Mouse (Mus musculus) limb, embryonic 14.5 days (tissue): ENCODE data around the gene L2hgdh. TPM values are rescaled to one million over a fixed set of nuclear protein-coding genes. Genes with fewer than 3 reads are reported as not detected.

ENCODE experiments used
- ATAC-seq: fragments of 200-750 bp; cut with Nextera tagmentation; 2 replicates; pipeline ENCODE4 v1.8.0; 2017; ENCODE audit warnings: low read depth, moderate number of reproducible peaks, moderate TSS enrichment; ENCODE audit not compliant: low FRiP score
- DNase-seq: peaks from one replicate; pipeline ENCODE4 v3.0.0-alpha.2; 2015; ENCODE audit warnings: low spot score
- H3K27ac ChIP-seq: fragments of 300-500 bp; sonication (generic); replicated peaks from 2 replicates; pipeline ENCODE4 v1.5.1; 2014; ENCODE audit warnings: low read depth, mild to moderate bottlenecking, low read length, moderate library complexity, mixed read lengths
- H3K27me3 ChIP-seq: fragments of 300-500 bp; sonication (generic); 2 replicates; pipeline ENCODE4 v1.6.1; 2014; ENCODE audit warnings: low read length, mixed read lengths; ENCODE audit not compliant: control insufficient read depth, insufficient read depth
- H3K36me3 ChIP-seq: fragments of 300-500 bp; sonication (generic); 2 replicates; pipeline ENCODE4 v1.6.1; 2014; ENCODE audit warnings: mild to moderate bottlenecking, low read length, moderate library complexity, mixed read lengths; ENCODE audit not compliant: control insufficient read depth, insufficient read depth
- H3K4me1 ChIP-seq: fragments of 300-500 bp; sonication (generic); 2 replicates; pipeline ENCODE4 v1.6.1; 2014; ENCODE audit warnings: antibody characterized with exemption, low read length, mixed read lengths; ENCODE audit not compliant: control insufficient read depth, insufficient read depth
- H3K4me2 ChIP-seq: fragments of 300-500 bp; sonication (generic); replicated peaks from 2 replicates; pipeline ENCODE4 v1.6.1; 2014; ENCODE audit warnings: low read depth, mild to moderate bottlenecking, low read length, moderate library complexity; ENCODE audit not compliant: severe bottlenecking
- H3K4me3 ChIP-seq: fragments of 300-500 bp; sonication (generic); replicated peaks from 2 replicates; pipeline ENCODE4 v1.5.1; 2014; ENCODE audit warnings: low read length
- H3K9ac ChIP-seq: fragments of 300-500 bp; sonication (generic); 2 replicates; pipeline ENCODE4 v1.6.1; 2014; ENCODE audit warnings: mild to moderate bottlenecking, low read depth, low read length, moderate library complexity; ENCODE audit not compliant: severe bottlenecking
- H3K9me3 ChIP-seq: fragments of 300-500 bp; sonication (generic); 2 replicates; pipeline ENCODE4 v1.6.1; 2016; ENCODE audit warnings: low read length; ENCODE audit not compliant: control insufficient read depth
- POLR2A ChIP-seq: fragments of 200-500 bp; IDR thresholded peaks from 2 replicates; pipeline ENCODE4 v1.8.0; 2012; ENCODE audit warnings: inconsistent platforms, mild to moderate bottlenecking, moderate library complexity, borderline replicate concordance; ENCODE audit not compliant: insufficient read depth, insufficient read length; ENCODE audit errors: extremely low read depth
- WGBS: fragments of 180-500 bp; shearing (Covaris S2); extraction: QIAGEN DNeasy Blood & Tissue Kit; methylation state at CpG from one replicate; pipeline ENCODE4 v1.1.7; 2014; 5-methylcytosine and 5-hydroxymethylcytosine counted together
- polyA plus RNA-seq, 2 experiments: library from polyadenylated mRNA; depleted of rRNA in 1 of 2; stranded (reverse) in 1 of 2; unstranded in 1 of 2; fragments of >200 nt; fragmentation: Nextera tagmentation in 1 of 2; extraction: Ambion mirVana in 1 of 2; gene quantifications; 2 replicates each; pipeline versions ENCODE4 v1.2.1 to v1.2.3; 2012 to 2014

Gene L2hgdh
- polyA plus RNA-seq, 2 experiments, result 14.5 to 14.9 TPM

GRCm38 (mm10) chr12:69729246-69729645 lies 4.6 kb upstream of the L2hgdh start:
- H3K27me3 ChIP-seq, result no peaks in the 10 kb centered on the region
- no peak overlapping the region for H3K27ac ChIP-seq
- H3K9me3 ChIP-seq, result no peaks in the 10 kb centered on the region
- DNase-seq (no peak), ATAC-seq (no peak)
- H3K36me3 ChIP-seq, result no peaks in the 10 kb centered on the region
- no peak for TF ChIP-seq POLR2A
- no peak overlapping the region for H3K4me3 ChIP-seq
- WGBS, result 89% methylated on average over 1 of the region's 1 CpGs
- no peak overlapping the region for H3K9ac ChIP-seq
- peaks cover 6% of the 10 kb centered on the region; the same call in 1 of the 2 replicates for H3K4me1 ChIP-seq
- no peak overlapping the region for H3K4me2 ChIP-seq

- no peak overlapping the region for H3K27ac ChIP-seq
- H3K9me3 ChIP-seq, result peaks cover 9% of the 10 kb centered on the region
- peaks cover 15% of the 10 kb centered on the region for H3K4me1 ChIP-seq
- H3K4me3 ChIP-seq, result peak overlapping the region; percentile 78
- peaks cover 16% of the 10 kb centered on the region for H3K36me3 ChIP-seq
- peak overlapping the region; percentile 68 for H3K9ac ChIP-seq
- WGBS, result 3% methylated on average over 22 of the region's 24 CpGs
- ATAC-seq (peak; percentile 24), DNase-seq (no peak)
- H3K4me2 ChIP-seq, result peak overlapping the region; percentile 68
- TF ChIP-seq POLR2A, result no peak
- no peaks in the 10 kb centered on the region for H3K27me3 ChIP-seq
Observed at GRCm38 (mm10) chr12:69724018-69724710, 509 bp downstream of the L2hgdh start.

GRCm38 (mm10) chr12:69723376-69723775 lies 1.3 kb downstream of the L2hgdh start:
- no peak for TF ChIP-seq POLR2A
- Histone ChIP-seq H3K9ac (no peak overlapping the region), H3K4me3 (peak overlapping the region; percentile 78; the same call in 1 of the 2 replicates), H3K4me2 (peak overlapping the region; percentile 68), H3K9me3 (peaks cover 12% of the 10 kb centered on the region), H3K27ac (no peak overlapping the region), H3K27me3 (no peaks in the 10 kb centered on the region), H3K36me3 (peaks cover 19% of the 10 kb centered on the region), H3K4me1 (peaks cover 15% of the 10 kb centered on the region)
- 72% methylated on average over 2 of the region's 2 CpGs for WGBS
- ATAC-seq (no peak), DNase-seq (no peak)

- Histone ChIP-seq H3K4me1 (peaks cover 15% of the 10 kb centered on the region), H3K4me3 (no peak overlapping the region), H3K4me2 (no peak overlapping the region), H3K27ac (no peak overlapping the region), H3K27me3 (no peaks in the 10 kb centered on the region), H3K36me3 (peaks cover 19% of the 10 kb centered on the region), H3K9ac (no peak overlapping the region), H3K9me3 (peaks cover 12% of the 10 kb centered on the region)
- DNase-seq (no peak), ATAC-seq (no peak)
- 85% methylated on average over 3 of the region's 3 CpGs for WGBS
- TF ChIP-seq POLR2A, result no peak
Observed at GRCm38 (mm10) chr12:69722857-69723256, 1.8 kb downstream of the L2hgdh start.

GRCm38 (mm10) chr12:69713628-69714027 lies 11.0 kb downstream of the L2hgdh start:
- Histone ChIP-seq H3K4me3 (no peak overlapping the region), H3K27ac (no peak overlapping the region), H3K36me3 (peaks cover 16% of the 10 kb centered on the region), H3K9ac (no peak overlapping the region), H3K27me3 (no peaks in the 10 kb centered on the region), H3K4me1 (no peaks in the 10 kb centered on the region), H3K9me3 (peaks cover 6% of the 10 kb centered on the region; the same call in 1 of the 2 replicates), H3K4me2 (no peak overlapping the region)
- ATAC-seq (no peak), DNase-seq (no peak)
- no peak for TF ChIP-seq POLR2A
